Mouse (Mus musculus) thymus, adult 2 months (tissue): ENCODE results near the gene 5830473C10Rik.

Source experiments
- CTCF ChIP-seq: fragments of 200-500 bp; IDR thresholded peaks from 2 replicates; pipeline ENCODE4 v1.5.1; 2012; ENCODE audit warnings: mild to moderate bottlenecking, control low read depth, low read length, moderate library complexity, borderline replicate concordance; ENCODE audit not compliant: control insufficient read depth, poor library complexity, insufficient read depth; ENCODE audit errors: extremely low read depth
- POLR2A ChIP-seq: fragments of 200-500 bp; IDR thresholded peaks from 2 replicates; pipeline ENCODE4 v1.6.1; 2012; ENCODE audit warnings: mild to moderate bottlenecking, low read length, control low read depth, moderate library complexity; ENCODE audit not compliant: control insufficient read depth, poor library complexity, insufficient read depth; ENCODE audit errors: extremely low read depth

DNA sequence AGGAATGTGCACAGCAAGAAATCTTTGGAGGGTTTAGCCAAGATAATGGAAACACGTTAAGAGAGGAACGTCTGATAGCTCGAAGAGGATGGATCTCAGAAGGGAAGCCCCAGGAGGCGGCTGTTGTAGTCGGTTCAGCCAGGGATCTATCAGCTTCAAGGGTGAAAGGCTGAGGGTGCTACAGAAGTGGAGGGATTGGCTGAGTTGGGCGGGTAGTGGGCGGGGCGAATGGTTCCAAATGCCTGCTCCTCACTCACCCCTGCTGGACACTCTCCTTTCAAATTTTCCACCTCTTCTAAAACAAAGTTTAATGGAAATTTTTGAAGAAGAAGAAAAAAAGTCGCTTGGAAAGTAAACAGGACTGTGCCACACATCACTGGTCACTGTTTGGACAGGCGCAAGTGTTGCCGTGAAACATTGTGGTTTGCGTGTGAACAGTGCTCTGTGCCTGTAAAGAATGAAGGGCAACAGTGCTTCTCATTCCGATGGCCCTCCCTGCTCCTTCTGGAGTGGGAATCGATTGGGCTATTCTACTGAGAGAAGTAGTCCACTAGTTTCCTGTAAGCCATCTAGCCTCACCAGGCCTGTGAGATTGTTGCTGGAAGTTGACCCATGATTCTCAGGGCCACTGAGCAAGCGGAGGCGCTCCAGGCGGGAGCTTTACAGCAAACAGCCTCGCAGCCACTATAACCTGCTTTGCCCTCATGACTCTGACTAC lies 64.0 kb downstream of the 5830473C10Rik start:
- TF ChIP-seq POLR2A: no peak
- no peak for TF ChIP-seq CTCF
